Mouse (Mus musculus): ENCODE data around the gene C77080. TPM values are rescaled to one million over a fixed set of nuclear protein-coding genes. Genes with fewer than 3 reads are reported as not detected.

Gene C77080
- polyA plus RNA-seq, 1 experiment from 2014 or later, result 3.3 TPM

DNA sequence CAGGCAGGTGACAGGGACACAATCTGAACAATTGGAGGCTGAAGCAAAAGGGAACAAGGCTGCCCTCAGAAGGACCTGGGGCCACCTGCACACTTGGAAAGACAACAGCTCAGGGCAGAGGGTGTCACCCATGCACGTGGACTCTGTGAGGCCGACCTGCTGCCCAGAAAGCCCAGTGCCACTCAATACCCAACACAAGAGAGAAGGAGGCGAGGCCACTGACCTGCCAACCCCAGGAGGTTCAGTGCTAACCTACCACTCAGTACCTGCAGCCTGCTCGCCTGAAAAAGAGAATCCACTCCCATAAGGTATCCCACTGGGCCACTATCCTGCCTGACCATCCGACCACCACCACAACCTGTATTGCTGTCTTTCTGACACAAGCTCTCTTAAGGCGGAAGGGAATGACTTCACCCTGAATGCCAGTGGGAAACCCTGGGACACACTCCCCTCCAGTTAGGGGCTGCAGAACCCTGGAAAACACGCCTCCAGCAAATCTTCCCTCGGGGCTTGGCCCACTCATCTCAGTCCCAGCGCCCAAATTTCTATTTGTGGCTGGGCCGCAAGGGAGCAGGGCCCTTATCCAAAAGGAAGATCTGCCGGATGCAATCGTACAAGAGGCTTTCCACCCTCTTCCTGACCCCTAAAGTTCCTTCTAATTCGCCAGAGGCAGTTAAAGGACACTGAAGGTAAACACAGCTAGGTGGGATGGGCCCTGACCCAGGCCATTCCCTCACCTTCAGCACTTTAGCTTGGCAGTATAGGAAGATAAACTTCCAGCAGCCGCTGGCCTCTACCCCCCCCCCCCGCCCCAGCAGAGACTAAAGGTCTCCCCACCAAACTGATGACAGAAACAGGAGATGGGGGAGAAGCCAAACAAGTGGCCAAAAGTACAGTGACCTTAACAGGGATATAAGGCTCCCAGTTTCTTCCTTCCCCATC lies 14.6 kb downstream of the C77080 start:
- Histone ChIP-seq H3K9me3 (no peaks in the 10 kb centered on the region), H3K4me3 (no peak overlapping the region), H3K27me3 (replicated peaks; ENCODE audit: low read depth, poor library complexity, severe bottlenecking) (peaks cover 84% of the 10 kb centered on the region), H3K36me3 (replicated peaks) (no peaks in the 10 kb centered on the region), H3K4me1 (peaks cover 54% of the 10 kb centered on the region), H3K27ac (replicated peaks) (no peak overlapping the region)
- DNase-seq (ENCODE audit: low spot score), result no peak
- 35% methylated on average over 15 of the region's 15 CpGs for WGBS

- Histone ChIP-seq H3K9me3 (no peaks in the 10 kb centered on the region), H3K36me3 (replicated peaks) (no peaks in the 10 kb centered on the region), H3K4me3 (no peak overlapping the region), H3K4me1 (peaks cover 46% of the 10 kb centered on the region), H3K27ac (replicated peaks) (no peak overlapping the region), H3K27me3 (replicated peaks; ENCODE audit: low read depth, poor library complexity, severe bottlenecking) (peaks cover 82% of the 10 kb centered on the region)
- WGBS, result 75% methylated on average over 4 of the region's 4 CpGs
- no peak for DNase-seq (ENCODE audit: low spot score)
Observed at GRCm38 (mm10) chr4:129244802-129245201, 16.4 kb downstream of the C77080 start.

DNA sequence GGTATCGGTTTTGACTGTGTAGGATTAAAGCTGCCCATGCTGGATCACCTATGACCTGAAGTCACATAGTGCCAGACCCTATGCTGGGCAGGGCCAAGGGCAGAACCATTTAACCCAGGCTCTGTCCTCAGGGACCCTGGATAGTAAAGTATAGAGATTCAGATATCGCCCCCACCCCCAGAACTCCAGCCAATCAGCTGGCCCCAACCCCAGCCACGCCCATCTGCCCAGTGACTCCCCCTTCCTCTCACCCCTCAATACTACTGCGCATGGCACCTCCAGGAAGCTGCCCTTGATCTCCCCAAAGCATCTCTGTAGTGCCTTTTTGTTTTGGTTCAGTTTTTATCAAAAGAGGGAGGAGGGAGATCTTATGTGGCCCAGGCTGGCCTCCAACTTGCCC lies 18.4 kb downstream of the C77080 start:
- WGBS, result 10% methylated on average over 4 of the region's 4 CpGs
- H3K27me3 ChIP-seq (replicated peaks; ENCODE audit: low read depth, poor library complexity, severe bottlenecking), result peaks cover 69% of the 10 kb centered on the region
- H3K9me3 ChIP-seq, result no peaks in the 10 kb centered on the region
- H3K4me3 ChIP-seq, result no peak overlapping the region
- H3K4me1 ChIP-seq, result peaks cover 53% of the 10 kb centered on the region
- peak overlapping the region; percentile 67 for H3K27ac ChIP-seq (replicated peaks)
- DNase-seq (ENCODE audit: low spot score), result peak; percentile 60
- H3K36me3 ChIP-seq (replicated peaks), result no peaks in the 10 kb centered on the region

DNA sequence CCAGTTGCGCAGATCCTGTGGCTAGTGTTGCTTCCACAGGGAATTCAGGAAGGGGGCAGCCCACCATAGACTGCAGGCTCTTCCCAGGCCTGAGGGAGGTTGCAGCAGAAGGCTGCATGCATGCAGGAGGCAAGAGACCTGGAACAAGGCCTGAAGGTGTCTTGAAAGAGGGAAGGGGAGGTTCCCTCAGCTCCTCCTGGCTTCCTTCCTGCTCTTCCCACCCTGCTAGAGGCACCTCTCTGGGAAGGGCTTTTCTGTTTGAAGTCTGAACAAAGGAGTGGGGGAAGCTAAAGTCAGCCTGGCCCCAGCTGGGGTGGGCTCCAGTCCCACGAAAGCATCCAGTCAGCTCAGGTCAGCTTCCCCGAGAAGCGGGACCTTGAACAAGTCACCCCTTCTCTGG lies 18.9 kb downstream of the C77080 start:
- H3K9me3 ChIP-seq, result no peaks in the 10 kb centered on the region
- no peaks in the 10 kb centered on the region for H3K36me3 ChIP-seq (replicated peaks)
- 33% methylated on average over 4 of the region's 4 CpGs for WGBS
- H3K27ac ChIP-seq (replicated peaks), result peak overlapping the region; percentile 67
- H3K4me3 ChIP-seq, result peak overlapping the region; percentile 23; the same call in 1 of the 2 replicates
- peaks cover 55% of the 10 kb centered on the region for H3K4me1 ChIP-seq
- no peak for DNase-seq (ENCODE audit: low spot score)
- H3K27me3 ChIP-seq (replicated peaks; ENCODE audit: low read depth, poor library complexity, severe bottlenecking), result peaks cover 69% of the 10 kb centered on the region

DNA sequence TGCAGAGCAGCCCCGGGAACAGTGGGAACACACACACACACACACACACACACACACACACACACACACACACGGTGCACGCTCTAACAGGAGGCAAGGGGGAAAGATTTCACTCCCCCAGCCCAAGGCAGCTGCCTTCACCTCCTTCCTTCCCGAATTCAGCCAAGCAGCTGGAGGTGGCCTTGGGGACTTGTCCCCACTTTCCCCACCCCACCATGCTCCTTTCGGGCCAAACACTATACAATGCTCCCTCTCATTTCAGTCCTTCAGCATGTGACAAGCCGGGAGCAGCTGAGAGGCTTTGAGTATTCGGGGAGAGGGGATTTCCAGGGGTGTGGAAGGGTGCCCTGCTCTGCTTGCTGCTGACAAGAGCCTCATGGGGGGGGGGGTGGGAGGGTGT lies 19.3 kb downstream of the C77080 start:
- Histone ChIP-seq H3K4me1 (peaks cover 58% of the 10 kb centered on the region), H3K27ac (replicated peaks) (peak overlapping the region; percentile 67), H3K36me3 (replicated peaks) (no peaks in the 10 kb centered on the region), H3K4me3 (no peak overlapping the region), H3K27me3 (replicated peaks; ENCODE audit: low read depth, poor library complexity, severe bottlenecking) (peaks cover 69% of the 10 kb centered on the region), H3K9me3 (no peaks in the 10 kb centered on the region)
- no peak for DNase-seq (ENCODE audit: low spot score)
- 19% methylated on average over 7 of the region's 7 CpGs for WGBS

DNA sequence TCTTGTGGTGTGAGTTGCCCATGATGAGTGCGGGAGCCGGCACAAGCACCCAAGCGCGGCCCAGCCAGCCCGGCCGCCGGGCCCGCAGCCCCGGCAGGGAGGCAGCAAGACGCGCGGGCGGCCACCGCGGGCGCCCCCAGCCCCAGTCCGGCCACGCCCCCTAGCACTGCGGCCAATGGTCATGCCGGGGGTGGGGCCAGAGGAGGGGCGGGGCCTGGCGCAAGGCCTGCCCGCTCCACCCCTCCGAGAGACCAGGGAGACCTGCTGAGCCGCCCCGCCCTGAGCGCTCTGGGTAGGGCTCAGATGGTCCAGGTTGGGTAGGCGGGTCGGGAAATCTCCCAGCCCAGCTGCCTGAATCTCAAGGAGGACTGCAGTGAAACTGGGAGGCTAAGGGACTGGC lies 22.1 kb downstream of the C77080 start:
- H3K4me1 ChIP-seq, result peaks cover 59% of the 10 kb centered on the region
- peak; percentile 94 for DNase-seq (ENCODE audit: low spot score)
- no peaks in the 10 kb centered on the region for H3K36me3 ChIP-seq (replicated peaks)
- WGBS, result under 1% methylated on average over 29 of the region's 29 CpGs
- H3K27ac ChIP-seq (replicated peaks), result peak overlapping the region; percentile 85
- peak overlapping the region; percentile 93 for H3K4me3 ChIP-seq
- peaks cover 42% of the 10 kb centered on the region for H3K27me3 ChIP-seq (replicated peaks; ENCODE audit: low read depth, poor library complexity, severe bottlenecking)
- no peaks in the 10 kb centered on the region for H3K9me3 ChIP-seq

- Histone ChIP-seq H3K36me3 (replicated peaks) (no peaks in the 10 kb centered on the region), H3K27ac (replicated peaks) (peak overlapping the region; percentile 85), H3K9me3 (no peaks in the 10 kb centered on the region), H3K4me1 (peaks cover 59% of the 10 kb centered on the region), H3K4me3 (peak overlapping the region; percentile 93), H3K27me3 (replicated peaks; ENCODE audit: low read depth, poor library complexity, severe bottlenecking) (peaks cover 42% of the 10 kb centered on the region)
- DNase-seq (ENCODE audit: low spot score), result no peak
- whole genome bisulfite sequencing, result under 1% methylated on average over 23 of the region's 23 CpGs
Observed at GRCm38 (mm10) chr4:129238579-129239016, 22.6 kb downstream of the C77080 start.

- Histone ChIP-seq H3K27ac (replicated peaks) (peak overlapping the region; percentile 85; the same call in 1 of the 2 replicates), H3K4me1 (peaks cover 58% of the 10 kb centered on the region), H3K36me3 (replicated peaks) (no peaks in the 10 kb centered on the region), H3K9me3 (no peaks in the 10 kb centered on the region), H3K27me3 (replicated peaks; ENCODE audit: low read depth, poor library complexity, severe bottlenecking) (peaks cover 42% of the 10 kb centered on the region), H3K4me3 (peak overlapping the region; percentile 93)
- peak; percentile 75 for DNase-seq (ENCODE audit: low spot score)
- WGBS, result 5% methylated on average over 21 of the region's 21 CpGs
Observed at GRCm38 (mm10) chr4:129237843-129238441, 23.3 kb downstream of the C77080 start.

DNA sequence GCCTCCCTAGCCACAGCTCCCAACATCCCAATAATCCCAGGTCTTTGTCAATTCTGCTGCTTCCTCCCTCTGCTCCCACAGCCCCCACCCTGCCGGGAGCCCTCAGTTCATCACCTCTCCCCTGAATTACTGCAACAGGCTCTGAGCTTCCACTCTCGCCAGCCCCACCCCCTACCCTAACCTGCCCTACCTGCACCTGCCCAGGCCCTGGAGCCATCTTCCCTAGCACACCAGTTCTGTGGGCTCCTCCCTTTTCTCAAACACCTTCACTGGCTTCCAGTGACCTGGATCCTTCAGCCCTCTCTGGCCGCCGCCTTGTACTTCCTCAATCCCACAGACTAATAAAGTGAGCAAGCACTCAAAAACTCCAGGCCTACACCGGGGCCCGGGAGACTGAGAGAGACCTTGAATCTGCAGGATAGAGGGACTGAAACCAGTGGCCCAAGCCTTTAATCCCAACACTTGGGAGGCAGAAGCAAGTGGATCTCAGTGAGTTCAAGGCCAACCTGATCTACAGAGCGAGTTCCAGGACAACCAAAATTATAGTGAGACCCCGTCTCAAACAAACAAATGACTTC lies 24.9 kb downstream of the C77080 start:
- Histone ChIP-seq H3K9me3 (no peaks in the 10 kb centered on the region), H3K27ac (replicated peaks) (no peak overlapping the region), H3K4me1 (peaks cover 58% of the 10 kb centered on the region), H3K36me3 (replicated peaks) (no peaks in the 10 kb centered on the region; the same call in 1 of the 2 replicates), H3K4me3 (no peak overlapping the region), H3K27me3 (replicated peaks; ENCODE audit: low read depth, poor library complexity, severe bottlenecking) (peaks cover 35% of the 10 kb centered on the region)
- no peak for DNase-seq (ENCODE audit: low spot score)
- WGBS, result 80% methylated on average over 8 of the region's 8 CpGs

DNA sequence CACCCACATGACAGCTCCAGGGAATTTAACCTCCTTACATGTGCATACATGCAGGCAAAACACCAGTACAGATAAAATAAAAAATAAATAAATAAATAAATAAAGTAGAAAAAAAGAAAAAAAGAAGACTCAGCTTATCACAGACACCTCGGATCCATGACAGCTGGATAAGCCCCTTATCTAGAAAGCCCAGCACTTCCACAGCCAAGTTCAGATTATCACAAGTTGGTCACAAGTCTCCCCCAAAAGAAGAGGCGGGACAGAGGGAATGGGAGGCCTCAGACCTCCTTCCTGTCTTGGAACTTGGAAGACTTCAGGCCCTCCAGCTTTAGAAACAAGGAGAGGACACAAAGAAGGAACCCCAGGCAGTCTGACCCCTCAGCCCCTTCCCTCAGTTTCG lies 26.1 kb downstream of the C77080 start:
- peaks cover 28% of the 10 kb centered on the region for H3K27me3 ChIP-seq (replicated peaks; ENCODE audit: low read depth, poor library complexity, severe bottlenecking)
- H3K4me1 ChIP-seq, result peaks cover 62% of the 10 kb centered on the region
- no peak overlapping the region for H3K4me3 ChIP-seq
- DNase-seq (ENCODE audit: low spot score), result no peak
- 77% methylated on average over 3 of the region's 3 CpGs for WGBS
- H3K36me3 ChIP-seq (replicated peaks), result no peaks in the 10 kb centered on the region; the same call in 1 of the 2 replicates
- H3K27ac ChIP-seq (replicated peaks), result no peak overlapping the region
- no peaks in the 10 kb centered on the region for H3K9me3 ChIP-seq

GRCm38 (mm10) chr4:129234488-129234887 lies 26.7 kb downstream of the C77080 start:
- no peak for DNase-seq (ENCODE audit: low spot score)
- WGBS, result 82% methylated on average over 7 of the region's 7 CpGs
- peaks cover 61% of the 10 kb centered on the region for H3K4me1 ChIP-seq
- H3K27ac ChIP-seq (replicated peaks), result no peak overlapping the region
- H3K4me3 ChIP-seq, result no peak overlapping the region
- H3K36me3 ChIP-seq (replicated peaks), result no peaks in the 10 kb centered on the region; the same call in 1 of the 2 replicates
- H3K9me3 ChIP-seq, result no peaks in the 10 kb centered on the region
- H3K27me3 ChIP-seq (replicated peaks; ENCODE audit: low read depth, poor library complexity, severe bottlenecking), result peaks cover 22% of the 10 kb centered on the region

DNA sequence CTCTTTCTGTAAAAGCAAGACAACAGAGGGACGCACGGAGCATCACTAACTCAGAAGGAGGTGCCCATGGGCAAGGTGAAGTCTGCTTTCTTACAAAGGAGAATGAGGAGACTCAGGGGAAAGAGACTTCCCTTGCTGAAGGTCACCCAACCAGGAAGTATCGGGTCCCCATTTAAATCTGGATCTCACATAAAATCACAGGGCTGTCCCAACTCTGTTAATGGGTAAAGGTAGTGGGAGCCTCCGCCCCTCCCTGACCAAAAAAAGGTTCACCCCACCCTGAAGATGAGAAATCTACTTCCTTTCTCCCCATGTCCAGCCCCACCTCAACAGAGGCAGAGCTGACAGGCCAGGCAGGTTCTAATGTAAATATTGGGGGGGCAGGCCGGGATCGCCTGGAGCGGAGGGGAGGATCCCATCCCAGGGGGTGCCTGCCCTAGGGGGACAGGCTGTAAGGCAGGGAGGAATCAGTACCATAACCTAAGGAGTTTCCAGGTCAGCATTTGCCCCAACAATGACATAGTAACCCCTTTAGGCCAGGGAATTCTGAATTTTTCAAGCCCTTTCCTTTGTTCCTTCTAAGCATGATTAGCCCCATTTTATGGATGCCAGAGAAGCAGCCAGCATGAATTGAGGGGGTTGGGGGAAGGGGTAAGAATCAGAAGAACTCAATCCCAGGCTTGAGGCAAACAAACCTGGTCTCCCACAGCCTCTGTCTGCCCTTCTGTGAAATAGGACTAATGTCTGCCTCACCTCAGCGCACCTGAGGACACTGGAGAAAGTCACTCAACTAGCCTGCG lies 28.4 kb downstream of the C77080 start:
- H3K9me3 ChIP-seq, result no peaks in the 10 kb centered on the region
- peaks cover 28% of the 10 kb centered on the region for H3K27me3 ChIP-seq (replicated peaks; ENCODE audit: low read depth, poor library complexity, severe bottlenecking)
- peaks cover 54% of the 10 kb centered on the region for H3K4me1 ChIP-seq
- no peak overlapping the region for H3K4me3 ChIP-seq
- no peak overlapping the region; the same call in 1 of the 2 replicates for H3K27ac ChIP-seq (replicated peaks)
- 70% methylated on average over 9 of the region's 9 CpGs for WGBS
- no peak for DNase-seq (ENCODE audit: low spot score)
- no peaks in the 10 kb centered on the region; the same call in 1 of the 2 replicates for H3K36me3 ChIP-seq (replicated peaks)
